10 mouse cellular contexts compared by ENCODE assay signal in the genomic region with DNA sequence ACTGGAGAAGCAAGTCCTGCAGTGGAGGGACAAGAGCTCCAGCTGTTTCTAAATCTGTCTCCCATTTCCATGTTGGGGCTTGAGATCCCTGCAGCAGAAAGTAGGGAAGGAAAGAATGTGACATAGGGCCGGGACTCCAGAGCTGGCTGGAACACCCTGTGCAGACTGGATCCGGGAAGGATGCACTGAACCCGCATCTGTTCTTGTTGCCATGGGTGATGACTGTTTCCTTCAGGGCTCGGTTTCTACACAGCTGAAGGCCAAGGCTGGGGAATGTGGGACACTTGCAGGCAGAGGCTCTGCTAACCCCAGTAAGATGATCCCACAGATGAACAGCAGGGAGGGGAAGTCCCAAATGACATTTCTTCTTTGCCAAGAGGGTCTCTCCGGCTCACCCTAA. TPM values are rescaled to one million over a fixed set of nuclear protein-coding genes. Genes with fewer than 3 reads are reported as not detected.
DNase-seq lines count a peak whose midpoint lies in the region; ATAC-seq and TF ChIP-seq lines count a peak whose summit lies in the region.
"Had no signal": no experiment of that assay in that cellular context is flagged by ENCODE, and none has a peak within 500 bp of the region (broad histone marks: within the 10 kb centered on the region; RNA-seq: fewer than 3 reads in every experiment).

No protein-coding gene starts in this region.

- peak; percentile 35 to 37 for DNase-seq in adrenal gland, postnatal 36 days
- DNase-seq in adrenal gland, adult 18-20 months (ENCODE audit: low spot score in 2 of 2) = no peak
- DNase-seq in liver, postnatal 0 days = peak; percentile 15
- DNase-seq in liver = no peak
- peak; percentile 81 to 89 for DNase-seq in heart, adult 9 months (ENCODE audit: low spot score in 2 of 2)
- no peak for DNase-seq in cerebellum, postnatal 36 days
- DNase-seq in left cerebral cortex, postnatal 4 days = no peak
- DNase-seq: thymus, adult 18-20 months had no signal

- H3K9ac ChIP-seq in liver, postnatal 0 days (replicated peaks) = no peak overlapping the region

- no peaks in the 10 kb centered on the region for H3K27me3 ChIP-seq in liver, postnatal 0 days (ENCODE audit: insufficient read depth, low read length)
- no peaks in the 10 kb centered on the region; the same call in 1 of the 2 replicates for H3K27me3 ChIP-seq in small intestine, adult 2 months (ENCODE audit: control insufficient read depth, insufficient read depth, low read length)

- no peaks in the 10 kb centered on the region for H3K4me1 ChIP-seq in liver, postnatal 0 days (ENCODE audit: insufficient read depth)
- H3K4me1 ChIP-seq in small intestine, adult 2 months (ENCODE audit: control insufficient read depth, insufficient read depth, insufficient read length, low read length) = no peaks in the 10 kb centered on the region

- intact Hi-C loops in left cerebral cortex, postnatal 4 days (cut with DNase I) = no loop called here

- 0 out of 2 replicates have a peak overlapping the region, but pooled peaks have one; percentile 22 for H3K27ac ChIP-seq in liver, postnatal 0 days (ENCODE audit: low read depth)
- H3K27ac ChIP-seq in small intestine, adult 2 months (ENCODE audit: insufficient read depth, low read depth, low read length) = peak overlapping the region; percentile 52; the same call in 1 of the 2 replicates

- 56% methylated on average over 5 of the region's 5 CpGs for WGBS in liver, postnatal 0 days (ENCODE audit: insufficient replicate concordance)
- 41% methylated on average over 5 of the region's 5 CpGs for WGBS in small intestine, adult 2 months

- ATAC-seq in liver, postnatal 0 days = peak; percentile 49
- ATAC-seq: midbrain, embryonic 16.5 days had no signal

- TF ChIP-seq POLR2A in small intestine, adult 2 months (IDR thresholded peaks at IDR 0.05; ENCODE audit: low read depth, low read length) = no peak

- peaks cover 3% of the 10 kb centered on the region; the same call in 1 of the 2 replicates for H3K9me3 ChIP-seq in liver, postnatal 0 days (ENCODE audit: low read length)

- no peak overlapping the region for H3K4me2 ChIP-seq in liver, postnatal 0 days (ENCODE audit: low read depth, low read length)

- no peak for TF ChIP-seq CTCF in liver, postnatal 0 days (IDR thresholded peaks at IDR 0.05; ENCODE audit: low read depth)
- TF ChIP-seq CTCF in small intestine, adult 2 months (IDR thresholded peaks at IDR 0.05; ENCODE audit: extremely low read depth, insufficient read length, insufficient replicate concordance, low read depth, low read length) = no peak

- H3K4me3 ChIP-seq in liver, postnatal 0 days (ENCODE audit: low read depth, low read length) = no peak overlapping the region
- H3K4me3 ChIP-seq in small intestine, adult 2 months (ENCODE audit: low read depth, low read length) = no peak overlapping the region

- no peaks in the 10 kb centered on the region for H3K36me3 ChIP-seq in liver, postnatal 0 days (replicated peaks; ENCODE audit: insufficient read depth, low read length)
- H3K36me3 ChIP-seq in small intestine, adult 2 months (ENCODE audit: control insufficient read depth, insufficient read depth, low read length) = no peaks in the 10 kb centered on the region

- TF ChIP-seq EP300 in liver, postnatal 0 days (IDR thresholded peaks at IDR 0.05; ENCODE audit: low read depth) = no peak

RNA-seq across cellular contexts. Expression of a gene that starts 11.2 kb away (rescaled TPM):
- total RNA-seq in adrenal gland, postnatal 36 days (2021) = 10 to 100 TPM in 1 of 2 experiments, 1 to 10 TPM in 1; 9.7 to 11.0 TPM
- total RNA-seq in adrenal gland, adult 18-20 months (2021) = 10 to 100 TPM; 10.4 to 10.7 TPM
- 1.6 TPM in 2 replicates for polyA plus RNA-seq in liver, postnatal 0 days (2015; fragmentation: Nextera tagmentation; extraction: Ambion mirVana)
- polyA plus RNA-seq in small intestine, adult 2 months (2012; rRNA removed) = 19.1 and 261 TPM in 2 replicates
- 1 to 10 TPM; 1.6 to 2.5 TPM for total RNA-seq in left cerebral cortex, postnatal 4 days (2021)

RNA-seq across cellular contexts. Expression of a gene that starts 43.5 kb away (rescaled TPM):
- 1 to 10 TPM; 6.5 to 6.6 TPM for total RNA-seq in adrenal gland, postnatal 36 days (2021)
- total RNA-seq in adrenal gland, adult 18-20 months (2021) = 1 to 10 TPM; 3.7 to 5.2 TPM
- polyA plus RNA-seq in liver, postnatal 0 days (2015; fragmentation: Nextera tagmentation; extraction: Ambion mirVana) = 0.81 and 1.4 TPM in 2 replicates
- polyA plus RNA-seq in small intestine, adult 2 months (2012; rRNA removed) = 17.9 and 27.0 TPM in 2 replicates
- 1 to 10 TPM; 1.9 to 3.0 TPM for total RNA-seq in left cerebral cortex, postnatal 4 days (2021)

Comparison
In these comparisons a context has a peak if more than half of its experiments do, and no peak if none do; other contexts are left out.
1. DNase-seq: peak in adrenal gland, postnatal 36 days (2 of 2), liver, postnatal 0 days (single experiment) and heart, adult 9 months (2 of 2); none in adrenal gland, adult 18-20 months (0 of 2), liver (single experiment), cerebellum, postnatal 36 days (0 of 2) and left cerebral cortex, postnatal 4 days (single experiment).